Mouse (Mus musculus) cerebellum, postnatal 25 days (tissue): ENCODE measurements around the gene Prr19.
"Not testable (repeated sequence)": the region's sequence is repeated elsewhere in the genome, so short reads cannot be mapped to it uniquely, and the experiment has no call there.

Experiments
- DNase-seq, 2 experiments: peaks; one replicate each; pipeline ENCODE4 v3.0.0; 2021; ENCODE audit warnings: mixed read lengths in 2 of 2

Gene Prr19

GRCm38 (mm10) chr7:25301063-25301462 lies at the start of gene Prr19:
Prr19 (plus strand) TSS chr7:25301411.
- peak; percentile 19 to 49 for DNase-seq

DNA sequence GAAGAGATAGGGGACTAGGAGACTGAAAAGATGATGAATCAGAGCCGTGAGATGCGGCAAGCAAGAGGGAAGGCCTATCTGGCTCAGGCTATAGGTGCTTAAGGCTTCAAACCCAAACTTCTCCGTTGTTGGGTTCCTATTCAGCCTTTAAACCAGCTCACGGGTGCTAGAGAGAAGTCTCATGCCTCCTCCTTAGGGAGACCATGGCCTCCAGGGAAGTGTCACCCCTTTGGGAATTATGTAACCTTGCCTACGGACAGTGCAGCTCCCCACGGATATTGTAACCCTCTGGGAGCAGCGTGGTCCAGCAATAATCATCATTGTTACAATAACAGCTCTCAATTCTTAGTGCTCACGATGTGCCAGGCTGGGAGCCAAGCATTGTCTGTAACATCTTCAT lies 49.4 kb upstream of the Prr19 start:
- peak; percentile 46 to 61 for DNase-seq

GRCm38 (mm10) chr7:25261896-25262295 lies 39.3 kb upstream of the Prr19 start:
- no peak for DNase-seq

DNA sequence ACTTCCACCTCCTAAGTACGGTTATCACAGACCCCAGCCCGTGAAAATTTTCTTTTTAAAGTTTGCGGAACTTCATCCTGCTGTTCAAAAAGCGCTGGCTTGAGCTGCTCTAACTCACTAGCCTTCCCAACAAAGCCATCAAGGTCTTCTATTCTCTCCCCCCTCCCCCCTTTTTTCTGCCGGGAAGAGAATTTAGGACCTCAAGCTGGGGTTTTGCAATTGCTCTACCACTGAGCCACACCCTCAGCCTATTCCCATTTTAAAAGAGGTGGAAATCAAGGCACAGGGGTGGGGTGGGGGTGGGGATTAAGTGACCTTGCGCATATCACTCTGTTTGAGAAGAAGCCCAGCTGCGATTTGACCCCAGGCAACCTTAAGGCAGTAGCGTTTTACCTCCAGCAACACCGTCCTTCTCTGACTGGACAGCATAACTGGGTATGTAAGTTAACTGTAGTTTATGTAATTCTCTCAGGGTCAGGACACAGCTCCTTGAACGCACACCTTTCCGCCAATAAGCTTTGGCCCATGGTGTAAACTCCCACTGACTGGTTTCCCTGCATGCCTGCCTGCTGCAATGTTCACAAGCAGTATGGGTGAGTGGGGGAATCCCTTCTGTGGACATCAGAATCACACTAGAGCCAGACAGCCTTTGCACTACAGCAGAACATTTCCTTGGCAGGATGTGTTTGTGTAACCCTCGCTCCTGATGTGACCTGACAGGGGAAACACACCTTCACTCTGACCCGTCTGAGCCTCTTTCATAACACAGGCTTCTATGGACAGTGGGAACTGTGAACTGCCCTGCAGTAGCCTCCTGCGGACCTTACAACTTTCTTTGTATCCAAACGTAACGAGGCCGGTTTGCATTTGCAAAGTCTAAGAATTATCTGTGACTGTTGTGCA lies 37.0 kb upstream of the Prr19 start:
- no peak for DNase-seq

DNA sequence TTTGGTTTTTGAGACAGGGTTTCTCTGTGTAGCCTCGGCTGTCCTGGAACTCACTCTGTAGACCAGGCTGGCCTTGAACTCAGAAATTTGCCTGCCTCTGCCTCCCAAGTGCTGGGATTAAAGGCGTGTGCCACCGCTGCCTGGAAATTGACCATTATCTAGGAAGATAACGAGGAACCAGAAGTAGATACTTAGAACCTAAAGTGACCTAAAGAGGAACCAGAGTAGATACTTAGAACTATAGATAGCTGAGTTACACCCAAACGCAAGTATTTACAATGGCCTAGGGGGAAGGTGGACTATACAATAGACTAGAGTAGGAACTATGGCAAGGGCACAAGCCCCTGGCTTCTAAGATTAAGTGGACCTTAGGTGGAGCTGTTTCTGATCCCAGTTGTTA lies 35.5 kb upstream of the Prr19 start:
- not testable (repeated sequence) for DNase-seq

DNA sequence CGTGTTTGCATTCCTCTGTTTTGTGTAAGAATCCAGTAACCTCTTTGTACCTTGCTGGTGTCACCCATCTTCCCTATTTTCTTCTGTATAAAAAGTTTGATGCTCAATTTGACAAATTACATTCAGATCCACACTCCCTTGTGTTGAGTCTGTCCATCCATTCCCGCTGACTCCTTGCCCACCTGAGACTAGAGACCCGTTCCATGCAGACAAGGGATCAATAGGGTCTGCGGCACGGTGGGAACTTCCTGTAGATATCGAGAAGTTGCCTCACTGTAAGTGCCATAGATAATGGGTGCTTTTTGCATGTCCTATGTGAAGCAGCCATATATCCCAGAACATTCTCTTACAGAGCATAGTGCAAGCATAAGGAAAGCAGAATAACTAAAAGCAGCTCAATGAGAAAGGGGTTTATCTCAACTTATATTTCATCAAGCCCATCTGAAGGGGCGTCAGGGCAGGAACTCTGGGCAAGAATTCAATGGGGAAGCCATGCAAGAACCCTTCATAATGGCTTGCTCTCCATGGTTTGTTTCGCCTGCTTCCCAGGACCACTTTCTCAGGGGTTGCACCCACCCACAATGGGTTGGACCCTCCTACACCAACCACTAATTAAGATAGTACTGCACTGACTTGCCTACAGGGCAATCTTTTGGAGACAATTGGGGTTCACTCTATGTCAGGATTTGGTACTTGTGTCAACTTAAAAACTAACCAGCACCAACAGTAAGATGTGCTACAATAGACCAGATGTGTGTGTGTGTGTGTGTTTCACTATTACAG lies 34.8 kb upstream of the Prr19 start:
- no peak for DNase-seq

DNA sequence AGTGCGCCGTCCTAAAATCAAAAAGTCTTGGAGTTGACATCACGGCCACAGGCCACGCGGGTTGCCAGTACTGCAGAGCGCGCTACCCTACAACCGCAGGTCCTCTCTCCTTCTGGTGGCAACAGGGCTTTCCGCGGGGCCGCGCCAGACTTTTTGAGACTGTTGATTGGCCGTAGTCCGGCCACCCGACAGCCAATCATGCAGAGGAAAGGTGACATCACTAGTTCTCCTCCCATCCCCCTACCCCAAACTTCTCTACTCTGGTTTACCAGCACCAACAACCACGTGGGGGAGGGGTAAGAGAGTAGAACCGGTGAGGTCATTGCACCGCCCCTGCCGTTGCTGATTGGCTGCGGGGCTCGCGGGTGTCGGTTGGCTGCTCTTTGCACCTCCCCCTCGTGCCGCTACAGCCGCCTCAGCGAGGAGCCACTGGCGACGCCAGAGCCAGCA lies 33.9 kb upstream of the Prr19 start, which contains the start of gene Cic:
Gene Cic (plus strand): TSS at position 404 of the 450 bp plus-strand sequence.
- DNase-seq: peak in 1 of 2 experiments; percentile 97

DNA sequence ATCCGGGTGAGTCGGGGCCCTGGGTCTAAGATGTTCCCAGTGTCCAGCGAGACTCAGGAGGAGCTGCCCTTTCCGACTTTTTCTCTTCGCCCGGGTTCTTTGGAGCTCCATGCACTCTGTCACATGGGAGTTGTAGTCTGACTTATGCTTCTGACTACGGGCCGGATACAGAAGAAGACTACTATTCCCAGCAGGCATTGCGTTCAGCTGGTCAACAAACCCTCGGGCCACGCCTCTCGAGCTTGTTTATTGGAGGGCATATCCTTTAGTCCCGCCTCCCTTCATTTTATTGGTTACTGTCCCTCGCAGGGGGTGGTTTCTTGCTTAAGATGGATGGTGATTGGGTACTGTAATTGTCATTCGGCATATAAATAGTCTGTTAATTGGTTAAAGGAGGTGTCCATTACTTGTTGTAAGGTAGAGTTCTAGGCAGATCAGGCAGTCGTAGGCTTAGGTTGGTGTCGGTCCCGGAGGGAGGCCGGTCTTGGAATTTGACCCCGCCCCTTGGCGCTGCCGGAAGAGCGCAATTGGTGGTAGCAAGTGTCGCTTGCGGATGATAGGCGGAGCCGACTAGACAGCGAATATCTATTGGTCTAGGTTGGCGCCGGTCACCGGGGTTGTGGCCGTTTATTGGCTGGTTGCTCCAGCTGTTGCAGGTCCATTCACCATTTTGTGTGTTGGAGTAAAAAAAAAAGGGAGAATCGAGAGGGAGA lies 33.3 kb upstream of the Prr19 start:
- peak; percentile 99 for DNase-seq

- no peak for DNase-seq
Observed at GRCm38 (mm10) chr7:25268588-25268987, 32.6 kb upstream of the Prr19 start.

- peak; percentile 35 to 41 for DNase-seq
Observed at GRCm38 (mm10) chr7:25269029-25269428, 32.2 kb upstream of the Prr19 start.

DNA sequence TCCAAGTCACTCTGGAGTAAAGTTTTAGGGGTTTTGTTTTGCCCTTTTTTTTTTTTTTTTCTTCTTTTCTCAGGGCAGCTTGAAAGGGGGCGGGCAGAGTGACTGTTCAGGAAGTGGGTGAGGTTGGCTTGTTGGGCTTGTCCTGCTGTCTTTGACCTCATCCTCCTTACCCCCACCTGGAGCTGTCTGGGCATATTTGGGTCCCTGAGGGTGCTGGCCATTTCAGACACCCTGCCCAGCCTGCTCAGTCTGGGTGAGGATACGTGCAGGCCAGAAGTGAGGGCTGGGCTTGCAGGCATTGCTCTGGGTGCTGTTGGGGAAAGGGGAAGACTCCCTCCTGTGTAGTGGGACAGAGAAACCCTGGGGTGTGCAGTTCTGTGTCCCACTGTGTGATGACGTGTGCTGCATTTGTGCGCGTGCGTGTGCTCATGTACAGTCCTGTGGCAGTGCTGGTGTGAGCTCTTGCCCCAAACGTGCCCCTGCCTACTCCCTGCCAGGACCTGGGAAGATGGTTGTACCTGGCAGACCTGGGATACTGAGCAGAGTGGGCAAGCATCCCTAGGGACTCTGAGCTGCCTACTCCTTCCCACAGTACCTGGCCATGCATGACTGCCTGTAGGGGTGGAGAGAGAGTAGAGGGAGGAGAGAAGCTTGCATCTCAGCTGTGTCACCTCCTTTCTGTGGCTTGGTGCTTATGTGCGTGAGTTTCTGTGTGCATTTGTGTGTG lies 31.5 kb upstream of the Prr19 start:
- DNase-seq: peak; percentile 12 to 13

DNA sequence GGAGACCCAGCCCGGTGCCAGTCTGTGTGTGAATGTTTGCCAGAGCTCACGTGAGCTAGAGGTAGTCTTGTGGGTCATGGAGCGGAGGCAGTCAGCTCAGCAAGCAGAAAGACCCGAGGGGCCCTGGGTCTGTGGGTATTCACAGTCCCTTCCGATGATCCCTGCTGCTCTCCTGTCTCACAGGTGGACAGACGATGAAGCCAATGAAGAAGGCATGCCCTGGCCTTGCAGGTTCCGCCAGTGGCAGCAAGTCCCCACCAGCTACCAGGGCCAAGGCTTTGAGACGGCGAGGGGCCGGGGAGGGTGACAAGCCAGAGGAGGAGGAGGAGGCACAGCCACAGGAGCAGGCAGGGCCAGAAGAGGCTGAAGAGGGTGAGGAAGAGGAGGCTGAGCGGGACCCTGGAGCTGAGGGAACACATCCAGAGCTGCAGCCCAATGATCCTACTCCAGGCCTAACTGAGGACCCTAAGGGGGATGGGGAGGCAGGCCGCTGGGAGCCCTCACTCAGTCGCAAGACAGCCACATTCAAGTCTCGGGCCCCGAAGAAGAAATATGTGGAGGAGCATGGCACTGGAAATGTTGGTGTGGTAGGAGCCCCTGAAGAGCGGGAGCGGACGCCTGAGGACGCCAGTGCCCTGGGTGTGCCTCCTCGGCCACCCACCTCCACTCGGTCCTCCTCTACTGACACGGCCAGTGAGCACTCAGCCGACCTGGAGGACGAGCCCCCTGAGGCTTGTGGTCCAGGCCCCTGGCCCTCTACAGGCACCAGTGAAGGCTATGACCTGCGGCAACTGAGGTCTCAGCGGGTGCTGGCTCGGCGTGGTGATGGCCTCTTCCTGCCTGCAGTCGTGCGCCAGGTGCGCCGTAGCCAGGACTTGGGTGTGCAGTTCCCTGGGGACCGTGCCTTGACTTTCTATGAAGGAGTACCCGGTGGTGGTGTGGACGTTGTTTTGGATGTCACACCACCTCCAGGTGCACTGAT lies 30.3 kb upstream of the Prr19 start:
- peak in 1 of 2 experiments; percentile 18 for DNase-seq

DNA sequence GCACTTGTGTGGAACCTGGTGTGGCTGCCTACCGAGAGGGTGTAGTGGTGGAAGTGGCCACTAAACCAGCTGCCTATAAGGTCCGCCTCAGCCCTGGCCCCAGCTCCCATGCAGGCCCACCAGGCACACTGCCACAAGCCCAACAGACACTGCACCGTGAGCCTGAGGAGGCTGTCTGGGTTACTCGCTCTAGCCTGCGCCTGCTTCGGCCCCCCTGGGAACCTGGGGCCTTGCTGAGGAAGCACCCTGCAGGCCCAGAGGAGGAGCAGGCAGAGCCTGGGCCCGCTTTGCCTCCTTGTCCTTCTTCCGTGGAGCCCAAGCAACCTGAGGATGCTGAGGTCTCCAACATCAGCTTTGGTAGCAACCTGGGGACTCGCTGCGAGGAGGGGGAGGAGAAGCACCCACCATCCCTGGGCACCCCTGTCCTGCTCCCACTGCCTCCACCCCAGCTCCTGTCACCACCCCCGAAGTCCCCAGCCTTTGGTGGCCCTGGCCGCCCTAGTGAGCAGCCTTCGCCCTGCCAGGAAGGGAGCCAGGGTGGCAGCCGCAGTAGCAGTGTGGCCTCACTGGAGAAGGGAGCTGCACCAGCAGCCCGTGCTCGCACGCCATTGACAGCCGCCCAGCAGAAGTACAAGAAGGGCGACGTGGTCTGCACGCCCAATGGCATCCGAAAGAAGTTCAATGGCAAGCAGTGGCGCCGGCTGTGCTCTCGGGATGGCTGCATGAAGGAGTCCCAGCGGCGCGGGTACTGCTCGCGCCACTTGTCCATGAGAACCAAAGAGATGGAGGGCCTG lies 29.4 kb upstream of the Prr19 start:
- DNase-seq: peak in 1 of 2 experiments; percentile 21

- no peak for DNase-seq
Observed at GRCm38 (mm10) chr7:25272445-25273258, 28.6 kb upstream of the Prr19 start.

- peak in 1 of 2 experiments; percentile 50 for DNase-seq
Observed at GRCm38 (mm10) chr7:25273259-25274241, 27.7 kb upstream of the Prr19 start.

DNA sequence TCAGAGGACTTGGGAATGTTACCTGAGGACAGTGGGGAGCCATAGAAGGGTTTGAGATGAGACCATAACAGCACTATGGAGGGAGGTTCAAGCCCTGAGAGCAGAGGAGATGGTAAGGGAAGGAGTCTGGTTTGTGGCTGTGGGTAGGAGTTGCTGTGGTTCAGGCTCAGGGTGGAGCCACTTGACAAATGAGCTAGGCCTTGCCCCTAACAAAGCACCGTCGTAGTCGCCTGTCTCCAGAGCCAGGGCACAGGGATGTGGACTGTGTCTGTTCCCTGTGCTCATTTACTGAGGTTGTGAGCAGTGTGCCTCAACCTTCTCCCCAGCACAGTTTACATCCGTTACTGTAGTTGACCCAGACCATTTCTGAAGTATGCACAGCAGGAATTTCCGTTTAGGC lies 26.6 kb upstream of the Prr19 start:
- DNase-seq: no peak

- no peak for DNase-seq
Observed at GRCm38 (mm10) chr7:25274996-25275395, 26.2 kb upstream of the Prr19 start.
